Mouse (Mus musculus): ENCODE data around the gene Dnah11.

DNA sequence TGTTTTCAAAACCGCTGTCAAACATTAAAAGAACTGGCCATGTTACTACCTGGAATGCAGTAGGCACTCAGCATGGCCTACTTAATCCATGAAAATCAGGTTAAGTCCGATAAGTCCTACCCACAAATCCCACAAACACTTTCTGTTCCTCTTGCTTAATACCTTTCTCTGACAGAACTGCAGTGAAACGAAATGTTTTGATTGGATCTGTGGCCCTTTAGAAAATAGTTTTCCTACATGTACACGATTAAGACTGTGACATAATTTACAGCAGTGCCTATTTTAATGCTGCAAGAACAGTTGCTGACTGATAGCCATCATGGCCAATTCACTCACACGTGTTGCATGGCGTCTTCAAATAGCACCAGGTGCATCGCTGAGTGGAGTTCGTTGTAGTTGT, 186.9 kb downstream of the Dnah11 start:
- no peak for TF ChIP-seq USF1 (IDR thresholded peaks at IDR 0.05; ENCODE audit: low read depth)
- TF ChIP-seq E2F4 (IDR thresholded peaks at IDR 0.05; ENCODE audit: insufficient read depth): no peak
- TF ChIP-seq CEBPB (IDR thresholded peaks at IDR 0.05; ENCODE audit: insufficient read depth, poor library complexity, severe bottlenecking): no peak
- no peak for TF ChIP-seq POLR2A (IDR thresholded peaks at IDR 0.05; ENCODE audit: insufficient read length, low read depth)
- TF ChIP-seq POLR2AphosphoS2 (IDR thresholded peaks at IDR 0.05; ENCODE audit: insufficient read length, low read depth): no peak
- no peak for TF ChIP-seq MYOG (IDR thresholded peaks at IDR 0.05; ENCODE audit: control insufficient read depth in 1 of 3, insufficient read depth in 1 of 3, insufficient read length in 2 of 3, low read depth in 2 of 3)

Data from myocyte (in vitro differentiated cells).